Mouse (Mus musculus) lung, embryonic 15.5 days (tissue): ENCODE data around the gene Wnt5b. TPM values are rescaled to one million over a fixed set of nuclear protein-coding genes. Genes with fewer than 3 reads are reported as not detected.

ENCODE experiments used
- ATAC-seq: fragments of 200-750 bp; cut with Nextera tagmentation; 2 replicates; pipeline ENCODE4 v1.8.0; 2017; ENCODE audit warnings: moderate number of reproducible peaks, borderline replicate concordance; ENCODE audit not compliant: low FRiP score, low TSS enrichment; ENCODE audit errors: extremely low read depth
- H3K27ac ChIP-seq: fragments of 300-500 bp; sonication (generic); 2 replicates; pipeline ENCODE4 v1.5.1; 2015; ENCODE audit warnings: moderate library complexity, mild to moderate bottlenecking, inconsistent platforms
- H3K27me3 ChIP-seq: fragments of 300-500 bp; sonication (generic); 2 replicates; pipeline ENCODE4 v1.6.1; 2015; ENCODE audit warnings: inconsistent platforms
- H3K36me3 ChIP-seq: fragments of 300-500 bp; sonication (generic); 2 replicates; pipeline ENCODE4 v1.6.1; 2015; ENCODE audit warnings: inconsistent platforms
- H3K4me1 ChIP-seq: fragments of 300-500 bp; sonication (generic); 2 replicates; pipeline ENCODE4 v1.6.1; 2015; ENCODE audit warnings: inconsistent platforms
- H3K4me2 ChIP-seq: fragments of 300-500 bp; sonication (generic); 2 replicates; pipeline ENCODE4 v1.6.1; 2015; ENCODE audit warnings: inconsistent platforms, mild to moderate bottlenecking, moderate library complexity
- H3K4me3 ChIP-seq: fragments of 300-500 bp; sonication (generic); 2 replicates; pipeline ENCODE4 v1.5.1; 2015; ENCODE audit warnings: mild to moderate bottlenecking, inconsistent platforms
- H3K9ac ChIP-seq: fragments of 300-500 bp; sonication (generic); 2 replicates; pipeline ENCODE4 v1.6.1; 2015; ENCODE audit warnings: inconsistent platforms
- H3K9me3 ChIP-seq: fragments of 300-500 bp; sonication (generic); 2 replicates; pipeline ENCODE4 v1.6.1; 2016; ENCODE audit warnings: inconsistent platforms
- WGBS: fragments of 180-500 bp; shearing (Covaris S2); methylation state at CpG from one replicate; pipeline ENCODE4 v1.1.7; 2015; 5-methylcytosine and 5-hydroxymethylcytosine counted together
- polyA plus RNA-seq: library from polyadenylated mRNA; unstranded; fragments of >200 nt; fragmentation: Nextera tagmentation; extraction: Ambion mirVana; gene quantifications from 2 replicates; pipeline ENCODE4 v1.2.1, GENCODE M21; 2015

Wnt5b gene
- polyA plus RNA-seq, 1 experiment from 2014 or later: 7.7 TPM

DNA sequence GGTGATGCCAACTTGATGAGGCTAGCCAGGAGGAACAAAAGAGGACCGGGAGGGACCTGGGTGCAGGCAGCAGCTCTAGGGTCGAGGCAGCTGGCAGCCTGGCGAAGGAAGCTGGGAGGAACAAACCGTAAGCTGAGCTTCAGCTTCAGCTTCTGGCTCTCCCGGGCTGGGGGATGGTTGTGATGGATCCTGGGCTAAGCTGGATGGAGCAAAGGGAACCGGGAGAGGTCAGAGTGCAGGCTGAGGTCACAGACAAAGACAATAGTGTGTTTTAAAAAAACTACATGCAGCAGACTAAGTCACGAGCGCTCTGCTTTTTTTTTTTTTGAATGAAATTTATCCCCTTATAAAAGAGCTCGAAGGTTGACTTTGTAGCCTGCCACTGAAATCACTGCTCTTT, 23.4 kb downstream of the Wnt5b start:
- no peaks in the 10 kb centered on the region for H3K9me3 ChIP-seq
- H3K4me3 ChIP-seq: no peak overlapping the region
- H3K27ac ChIP-seq: no peak overlapping the region
- no peaks in the 10 kb centered on the region for H3K27me3 ChIP-seq
- no peak for ATAC-seq
- H3K4me2 ChIP-seq: no peak overlapping the region
- H3K4me1 ChIP-seq: no peaks in the 10 kb centered on the region
- no peaks in the 10 kb centered on the region for H3K36me3 ChIP-seq
- no peak overlapping the region for H3K9ac ChIP-seq
- WGBS: 37% methylated on average over 9 of the region's 9 CpGs

DNA sequence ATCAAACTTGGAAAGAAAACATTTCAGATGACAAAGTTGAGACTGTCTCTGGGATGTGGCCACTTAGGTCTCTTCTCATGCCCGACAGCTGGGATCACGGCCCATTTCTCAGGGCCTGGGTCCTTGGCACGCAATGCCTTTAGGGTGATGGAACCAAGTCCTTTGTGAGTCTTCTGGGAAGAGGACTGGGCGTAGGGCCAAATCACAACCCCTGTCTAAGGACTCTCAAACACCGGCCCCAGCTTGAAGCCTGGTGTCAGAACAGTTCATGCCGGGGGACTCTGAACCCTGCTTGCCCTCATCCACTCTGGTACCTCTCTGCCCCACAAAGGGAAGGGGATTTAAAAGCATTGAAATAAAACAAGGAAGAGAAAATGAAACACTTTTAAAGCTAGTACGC, 30.1 kb downstream of the Wnt5b start:
- 49% methylated on average over 7 of the region's 7 CpGs for WGBS
- H3K27ac ChIP-seq: no peak overlapping the region

GRCm38 (mm10) chr6:119513452-119513851, 30.7 kb downstream of the Wnt5b start:
- no peak for ATAC-seq
- Histone ChIP-seq H3K27me3 (no peaks in the 10 kb centered on the region), H3K27ac (no peak overlapping the region), H3K9me3 (no peaks in the 10 kb centered on the region), H3K4me2 (no peak overlapping the region), H3K36me3 (no peaks in the 10 kb centered on the region), H3K9ac (no peak overlapping the region), H3K4me3 (no peak overlapping the region), H3K4me1 (peaks cover 9% of the 10 kb centered on the region)
- 75% methylated on average over 5 of the region's 5 CpGs for WGBS

More for the DNA sequence above, 30.1 kb downstream of the Wnt5b start:
- Histone ChIP-seq H3K4me3 (no peak overlapping the region), H3K9ac (no peak overlapping the region), H3K36me3 (no peaks in the 10 kb centered on the region), H3K4me1 (peaks cover 9% of the 10 kb centered on the region), H3K4me2 (no peak overlapping the region), H3K9me3 (no peaks in the 10 kb centered on the region), H3K27me3 (no peaks in the 10 kb centered on the region)
- ATAC-seq: no peak

DNA sequence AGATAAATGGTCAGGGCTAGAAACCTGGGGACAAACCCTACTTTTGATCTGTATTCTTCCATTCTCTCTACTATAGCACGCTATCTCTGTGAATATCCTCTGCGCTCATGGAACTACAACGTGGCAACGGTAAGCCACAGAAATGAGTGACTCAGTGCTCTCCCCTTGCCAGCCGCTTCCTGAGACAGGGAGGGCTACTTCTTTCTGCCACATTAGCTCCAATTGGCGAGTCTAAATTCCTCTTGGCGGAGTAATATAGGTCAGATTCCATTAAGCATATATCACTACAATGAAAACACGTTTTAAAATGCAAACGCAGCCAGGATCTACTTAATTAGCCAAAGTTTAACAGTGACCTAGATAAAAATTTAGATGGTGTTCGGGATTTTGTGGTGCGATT, 31.4 kb downstream of the Wnt5b start:
- Histone ChIP-seq H3K4me3 (no peak overlapping the region), H3K4me1 (peaks cover 9% of the 10 kb centered on the region), H3K9me3 (no peaks in the 10 kb centered on the region), H3K27ac (no peak overlapping the region), H3K27me3 (no peaks in the 10 kb centered on the region), H3K36me3 (no peaks in the 10 kb centered on the region), H3K4me2 (no peak overlapping the region), H3K9ac (no peak overlapping the region)
- ATAC-seq: no peak
- 86% methylated on average over 11 of the region's 11 CpGs for WGBS

- no peaks in the 10 kb centered on the region for H3K36me3 ChIP-seq
- no peak overlapping the region for H3K27ac ChIP-seq
- no peaks in the 10 kb centered on the region for H3K27me3 ChIP-seq
- ATAC-seq: no peak
- H3K4me3 ChIP-seq: no peak overlapping the region
- no peak overlapping the region for H3K9ac ChIP-seq
- H3K9me3 ChIP-seq: no peaks in the 10 kb centered on the region
- whole genome bisulfite sequencing: 85% methylated on average over 13 of the region's 13 CpGs
- no peak overlapping the region for H3K4me2 ChIP-seq
- peaks cover 9% of the 10 kb centered on the region for H3K4me1 ChIP-seq
Observed at GRCm38 (mm10) chr6:119509437-119510037, 34.6 kb downstream of the Wnt5b start.

DNA sequence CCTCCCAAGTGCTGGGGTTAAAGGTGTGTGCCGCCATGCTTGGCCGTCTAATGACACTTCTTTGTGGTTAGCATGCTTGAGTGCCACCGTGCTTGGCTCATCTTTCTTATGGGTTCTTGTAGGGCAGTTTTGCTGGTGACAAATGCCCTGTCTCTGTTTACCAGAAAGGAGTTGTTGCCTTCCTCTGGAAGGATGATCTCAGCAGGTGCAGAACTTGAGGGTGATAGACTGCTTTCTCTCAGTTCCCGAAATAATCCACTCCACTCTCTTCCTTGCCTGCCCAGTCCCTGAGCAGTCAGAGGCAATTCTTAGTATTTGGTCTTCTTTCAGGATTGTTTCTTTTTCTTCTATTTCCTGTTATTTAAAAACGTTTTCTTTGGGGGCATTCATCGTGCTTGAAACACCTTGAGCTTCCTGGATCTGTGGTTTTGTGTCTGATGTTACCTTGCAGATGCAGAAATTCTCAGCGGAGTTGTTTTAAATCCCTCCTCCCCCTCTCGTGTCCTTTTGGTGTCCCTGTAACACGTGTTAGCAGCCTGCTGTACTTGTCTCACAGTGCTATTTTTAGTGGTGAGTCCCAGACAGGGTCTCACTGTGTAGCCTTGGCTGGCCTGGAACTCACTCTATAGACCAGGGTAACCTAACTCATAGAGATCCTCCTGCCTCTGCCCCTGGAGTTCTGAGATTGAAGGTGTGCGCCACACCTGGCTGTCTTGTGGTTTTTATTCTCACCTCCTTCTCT, 35.3 kb downstream of the Wnt5b start:
- no peak overlapping the region for H3K4me2 ChIP-seq
- 71% methylated on average over 10 of the region's 10 CpGs for WGBS

DNA sequence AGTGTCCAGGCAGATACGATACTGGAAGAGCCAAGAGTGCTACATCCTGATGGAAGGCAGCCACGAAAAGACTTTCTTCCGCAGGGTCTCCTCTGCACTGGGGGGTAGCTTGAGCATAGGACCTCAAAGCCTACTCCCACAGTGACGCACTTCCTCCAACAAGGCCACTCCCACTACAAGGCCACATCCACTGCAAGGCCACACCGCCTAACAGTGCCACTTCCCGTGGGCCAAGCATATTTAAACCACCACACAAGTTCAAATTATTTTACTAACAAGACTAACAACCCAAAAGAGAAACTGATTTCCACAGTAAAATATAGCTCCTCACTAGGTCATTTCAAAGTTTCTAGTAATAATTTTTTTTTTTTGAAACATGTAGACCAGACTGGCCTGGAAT, 35.9 kb downstream of the Wnt5b start:
- 94% methylated on average over 6 of the region's 6 CpGs for WGBS
- no peak for ATAC-seq
- H3K36me3 ChIP-seq: no peaks in the 10 kb centered on the region
- H3K4me3 ChIP-seq: no peak overlapping the region
- H3K27me3 ChIP-seq: no peaks in the 10 kb centered on the region
- H3K9ac ChIP-seq: no peak overlapping the region
- H3K4me2 ChIP-seq: no peak overlapping the region
- H3K9me3 ChIP-seq: no peaks in the 10 kb centered on the region
- no peak overlapping the region for H3K27ac ChIP-seq
- no peaks in the 10 kb centered on the region for H3K4me1 ChIP-seq

More for the DNA sequence above, 35.3 kb downstream of the Wnt5b start:
- H3K4me3 ChIP-seq: no peak overlapping the region
- no peak overlapping the region for H3K27ac ChIP-seq
- no peaks in the 10 kb centered on the region for H3K36me3 ChIP-seq
- H3K4me1 ChIP-seq: peaks cover 2% of the 10 kb centered on the region
- H3K9ac ChIP-seq: no peak overlapping the region
- H3K9me3 ChIP-seq: no peaks in the 10 kb centered on the region
- ATAC-seq: no peak
- no peaks in the 10 kb centered on the region for H3K27me3 ChIP-seq

- H3K27me3 ChIP-seq: no peaks in the 10 kb centered on the region
- H3K27ac ChIP-seq: no peak overlapping the region
- H3K9ac ChIP-seq: no peak overlapping the region
- 66% methylated on average over 9 of the region's 9 CpGs for WGBS
- no peak for ATAC-seq
- no peaks in the 10 kb centered on the region for H3K9me3 ChIP-seq
- no peaks in the 10 kb centered on the region for H3K4me1 ChIP-seq
- no peaks in the 10 kb centered on the region for H3K36me3 ChIP-seq
- H3K4me2 ChIP-seq: no peak overlapping the region
- H3K4me3 ChIP-seq: no peak overlapping the region
Observed at GRCm38 (mm10) chr6:119505525-119506225, 38.5 kb downstream of the Wnt5b start.

- Histone ChIP-seq H3K4me3 (no peak overlapping the region), H3K9ac (no peak overlapping the region), H3K4me2 (no peak overlapping the region), H3K27ac (no peak overlapping the region), H3K36me3 (no peaks in the 10 kb centered on the region), H3K9me3 (no peaks in the 10 kb centered on the region), H3K4me1 (peaks cover 3% of the 10 kb centered on the region), H3K27me3 (no peaks in the 10 kb centered on the region)
- ATAC-seq: no peak
- WGBS: 56% methylated on average over 8 of the region's 8 CpGs
Observed at GRCm38 (mm10) chr6:119504756-119505155, 39.4 kb downstream of the Wnt5b start.

- 38% methylated on average over 9 of the region's 9 CpGs for WGBS
- H3K4me1 ChIP-seq: peaks cover 13% of the 10 kb centered on the region
- no peaks in the 10 kb centered on the region for H3K9me3 ChIP-seq
- H3K4me2 ChIP-seq: no peak overlapping the region
- H3K36me3 ChIP-seq: no peaks in the 10 kb centered on the region
- no peak for ATAC-seq
- no peaks in the 10 kb centered on the region for H3K27me3 ChIP-seq
- H3K4me3 ChIP-seq: no peak overlapping the region
- no peak overlapping the region for H3K27ac ChIP-seq
- H3K9ac ChIP-seq: no peak overlapping the region
Observed at GRCm38 (mm10) chr6:119502031-119502430, 42.1 kb downstream of the Wnt5b start.

GRCm38 (mm10) chr6:119500086-119500485, 44.1 kb downstream of the Wnt5b start:
- no peaks in the 10 kb centered on the region for H3K36me3 ChIP-seq
- no peak for ATAC-seq

GRCm38 (mm10) chr6:119499271-119499670, 44.9 kb downstream of the Wnt5b start:
- H3K36me3 ChIP-seq: no peaks in the 10 kb centered on the region
- H3K9me3 ChIP-seq: no peaks in the 10 kb centered on the region
- ATAC-seq: peak; percentile 81
- no peak overlapping the region for H3K9ac ChIP-seq
- H3K27ac ChIP-seq: no peak overlapping the region
- H3K27me3 ChIP-seq: no peaks in the 10 kb centered on the region
- H3K4me1 ChIP-seq: peaks cover 13% of the 10 kb centered on the region
- 11% methylated on average over 5 of the region's 5 CpGs for WGBS
- H3K4me2 ChIP-seq: no peak overlapping the region
- H3K4me3 ChIP-seq: no peak overlapping the region

More at GRCm38 (mm10) chr6:119500086-119500485, 44.1 kb downstream of the Wnt5b start:
- H3K4me1 ChIP-seq: peaks cover 13% of the 10 kb centered on the region
- H3K9ac ChIP-seq: no peak overlapping the region
- no peaks in the 10 kb centered on the region for H3K27me3 ChIP-seq
- H3K4me2 ChIP-seq: no peak overlapping the region
- H3K27ac ChIP-seq: no peak overlapping the region
- H3K4me3 ChIP-seq: no peak overlapping the region
- H3K9me3 ChIP-seq: no peaks in the 10 kb centered on the region
- WGBS: 54% methylated on average over 5 of the region's 5 CpGs
